ENCODE assay signal across 7 mouse cellular contexts in genomic region chr17:9031241-9032141, GRCm38 (mm10). TPM values are rescaled to one million over a fixed set of nuclear protein-coding genes. Genes with fewer than 3 reads are reported as not detected.
A peak's percentile ranks its signal among the peaks of the same experiment; 100 is the strongest.
DNase-seq lines count a peak whose midpoint lies in the region; ATAC-seq and TF ChIP-seq lines count a peak whose summit lies in the region.

No protein-coding gene starts in this region.

- peak; percentile 77; the same call in 1 of the 2 replicates for TF ChIP-seq CTCF in spleen, adult 2 months (IDR thresholded peaks at IDR 0.05; ENCODE audit: extremely low read depth, insufficient read depth, insufficient read length, insufficient replicate concordance)

- no peaks in the 10 kb centered on the region for H3K9me3 ChIP-seq in limb, embryonic 10.5 days (replicated peaks)
- H3K9me3 ChIP-seq in midbrain, embryonic 13.5 days: no peaks in the 10 kb centered on the region

- H3K36me3 ChIP-seq in limb, embryonic 10.5 days: no peaks in the 10 kb centered on the region
- no peaks in the 10 kb centered on the region for H3K36me3 ChIP-seq in midbrain, embryonic 13.5 days
- H3K36me3 ChIP-seq in spleen, adult 2 months (ENCODE audit: control insufficient read depth, insufficient read depth, low read length): no peaks in the 10 kb centered on the region

- WGBS in limb, embryonic 10.5 days: 25% methylated on average over 24 of the region's 24 CpGs
- WGBS in midbrain, embryonic 13.5 days: 14% methylated on average over 24 of the region's 24 CpGs
- 15% methylated on average over 24 of the region's 24 CpGs for WGBS in spleen, adult 2 months

- peak overlapping the region; percentile 46; the same call in 1 of the 2 replicates for H3K9ac ChIP-seq in midbrain, embryonic 13.5 days (replicated peaks)

- no peak overlapping the region for H3K4me3 ChIP-seq in limb, embryonic 10.5 days
- H3K4me3 ChIP-seq in midbrain, embryonic 13.5 days (replicated peaks): no peak overlapping the region; the same call in 1 of the 2 replicates
- H3K4me3 ChIP-seq in spleen, adult 2 months (ENCODE audit: extremely low read depth, insufficient read depth, insufficient read length): no peak overlapping the region

- DNase-seq in adrenal gland, adult 8-10 months: peak; percentile 48
- DNase-seq in embryo, embryonic 9.5 days (ENCODE audit: extremely low spot score): peak; percentile 80
- DNase-seq in heart, adult 18-20 months: peak; percentile 75 to 88
- peak; percentile 61 for DNase-seq in kidney, adult 18-20 months
- DNase-seq in limb, embryonic 10.5 days (ENCODE audit: low spot score): peak; percentile 85
- DNase-seq in spleen, adult 2 months (ENCODE audit: low read depth in 1 of 2, low spot score in 2 of 2): peak; percentile 18 to 55

- no peak for TF ChIP-seq POLR2A in spleen, adult 2 months (IDR thresholded peaks at IDR 0.05; ENCODE audit: low read depth, low read length)

- H3K27me3 ChIP-seq in limb, embryonic 10.5 days (ENCODE audit: low read depth, poor library complexity, severe bottlenecking): no peaks in the 10 kb centered on the region; the same call in 1 of the 2 replicates
- 0 out of 2 replicates have a peak, but pooled peaks cover 3% of the 10 kb centered on the region for H3K27me3 ChIP-seq in midbrain, embryonic 13.5 days
- H3K27me3 ChIP-seq in spleen, adult 2 months (ENCODE audit: control insufficient read depth, insufficient read depth, low read length): no peaks in the 10 kb centered on the region

- H3K4me1 ChIP-seq in limb, embryonic 10.5 days: 0 out of 2 replicates have a peak, but pooled peaks cover 7% of the 10 kb centered on the region
- H3K4me1 ChIP-seq in midbrain, embryonic 13.5 days (replicated peaks): peaks cover 28% of the 10 kb centered on the region
- no peaks in the 10 kb centered on the region for H3K4me1 ChIP-seq in spleen, adult 2 months (ENCODE audit: control insufficient read depth, insufficient read depth, insufficient read length)

- peak; percentile 81 for ATAC-seq in midbrain, embryonic 13.5 days

- H3K27ac ChIP-seq in limb, embryonic 10.5 days: no peak overlapping the region
- no peak overlapping the region for H3K27ac ChIP-seq in midbrain, embryonic 13.5 days
- H3K27ac ChIP-seq in spleen, adult 2 months (ENCODE audit: insufficient read depth, low read length): no peak overlapping the region

- H3K4me2 ChIP-seq in midbrain, embryonic 13.5 days (replicated peaks): peak overlapping the region; percentile 41

RNA-seq across cellular contexts. Expression of gene 1700010I14Rik, which starts 43.4 kb away (rescaled TPM):
- 1 to 10 TPM; 2.7 to 3.9 (median 3.3) TPM for total RNA-seq in adrenal gland, adult 8-10 months (2022)
- under 1 TPM in 1 of 2 experiments, not detected in 1; 0.18 TPM for total RNA-seq in heart, adult 18-20 months (2021)
- polyA plus RNA-seq in limb, embryonic 10.5 days (2016; fragmentation: Nextera tagmentation; extraction: Ambion mirVana): 2.0 and 2.4 TPM in 2 replicates
- polyA plus RNA-seq in midbrain, embryonic 13.5 days (2015; fragmentation: Nextera tagmentation; extraction: Ambion mirVana): 2.7 and 3.1 TPM in 2 replicates
- polyA plus RNA-seq in spleen, adult 2 months (2012; rRNA removed): 0.61 and 0.76 TPM in 2 replicates
